In the genomic region with DNA sequence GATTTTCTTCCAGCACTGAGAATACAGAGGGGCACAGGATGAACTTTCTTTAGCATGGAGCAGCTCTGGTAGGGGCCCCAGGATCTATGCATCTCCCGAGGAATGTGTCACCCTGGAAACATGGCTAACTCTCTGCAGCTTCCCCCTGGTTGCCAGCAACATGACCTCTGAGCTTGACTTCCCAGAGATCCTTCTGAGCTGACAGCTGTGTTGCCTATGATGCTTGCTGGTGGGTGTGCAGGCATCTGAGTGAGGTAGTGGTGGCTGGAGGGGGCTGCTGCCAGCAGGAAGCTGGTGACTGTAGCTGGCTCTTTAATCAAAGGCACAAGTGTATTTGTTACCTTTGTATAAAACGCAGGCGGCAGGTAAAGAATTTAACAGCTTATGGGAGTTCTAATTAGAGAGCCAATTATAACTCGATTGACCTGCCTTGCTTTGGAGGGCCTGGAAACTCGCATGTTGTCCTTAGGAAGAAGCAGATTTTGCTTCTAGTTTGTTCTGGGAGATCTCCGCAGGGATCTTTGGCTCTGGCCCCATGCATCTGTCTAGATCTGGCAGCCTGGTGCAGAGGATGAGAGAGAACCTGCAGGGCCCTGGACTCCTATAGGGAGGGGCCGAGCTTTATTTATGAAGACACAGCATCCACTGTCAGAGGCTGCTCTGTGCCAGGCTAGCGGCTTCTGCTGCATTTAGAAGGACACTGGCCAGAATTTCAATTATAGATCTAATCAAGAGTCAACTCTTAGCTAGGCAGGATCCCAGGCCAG, we compare ENCODE assay signal across 13 mouse cellular contexts.
DNase-seq lines count a peak whose midpoint lies in the region; ATAC-seq lines count a peak whose summit lies in the region.
"Had no signal": no experiment of that assay in that cellular context is flagged by ENCODE, and none has a peak within 500 bp of the region (broad histone marks: within the 10 kb centered on the region; RNA-seq: fewer than 3 reads in every experiment).

No protein-coding gene starts in this region.

- H3K27ac ChIP-seq in forebrain, embryonic 13.5 days, result peak overlapping the region; percentile 74
- H3K27ac ChIP-seq in forebrain, embryonic 11.5 days (ENCODE audit: low read depth, low read length), result no peak overlapping the region
- peak overlapping the region; percentile 41; the same call in 1 of the 2 replicates for H3K27ac ChIP-seq in forebrain, embryonic 16.5 days (ENCODE audit: low read length)
- H3K27ac ChIP-seq in neural tube, embryonic 14.5 days (ENCODE audit: low read depth, low read length), result peak overlapping the region; percentile 52; the same call in 1 of the 2 replicates
- H3K27ac ChIP-seq: heart, embryonic 15.5 days; liver, embryonic 14.5 days; stomach, embryonic 15.5 days had no signal

- 40% methylated on average over 8 of the region's 8 CpGs for WGBS in forebrain, embryonic 13.5 days
- WGBS in forebrain, embryonic 11.5 days, result 64% methylated on average over 8 of the region's 8 CpGs
- 25% methylated on average over 8 of the region's 8 CpGs for WGBS in forebrain, embryonic 16.5 days
- 52% methylated on average over 8 of the region's 8 CpGs for WGBS in neural tube, embryonic 14.5 days

- no peak for DNase-seq in forebrain, embryonic 11.5 days (ENCODE audit: low spot score)
- peak; percentile 67 for DNase-seq in right cerebral cortex, adult 18-20 months
- no peak for DNase-seq in right cerebral cortex, postnatal 4 days
- no peak for DNase-seq in heart, postnatal 10 days
- no peak for DNase-seq in kidney, adult 9 months
- DNase-seq: B cell, adult 2 months; kidney, adult 18-20 months had no signal

- no peaks in the 10 kb centered on the region for H3K27me3 ChIP-seq in forebrain, embryonic 13.5 days
- no peaks in the 10 kb centered on the region for H3K27me3 ChIP-seq in forebrain, embryonic 11.5 days (ENCODE audit: control insufficient read depth, insufficient read depth, low read length)
- no peaks in the 10 kb centered on the region for H3K27me3 ChIP-seq in forebrain, embryonic 16.5 days (replicated peaks; ENCODE audit: control insufficient read depth, insufficient read depth, low read length)
- H3K27me3 ChIP-seq in neural tube, embryonic 14.5 days (ENCODE audit: control insufficient read depth, insufficient read depth, low read length), result no peaks in the 10 kb centered on the region
- H3K27me3 ChIP-seq: heart, embryonic 15.5 days; stomach, embryonic 15.5 days had no signal

- peak; percentile 61 for ATAC-seq in forebrain, embryonic 13.5 days
- ATAC-seq in forebrain, embryonic 11.5 days (replicated peaks; ENCODE audit: low FRiP score), result no peak
- ATAC-seq in forebrain, embryonic 16.5 days, result peak; percentile 45
- no peak for ATAC-seq in neural tube, embryonic 14.5 days (ENCODE audit: low read depth)

- peaks cover 74% of the 10 kb centered on the region for H3K4me1 ChIP-seq in forebrain, embryonic 13.5 days
- H3K4me1 ChIP-seq in forebrain, embryonic 11.5 days (replicated peaks; ENCODE audit: control insufficient read depth, insufficient read depth, low read length), result peaks cover 3% of the 10 kb centered on the region; the same call in 1 of the 2 replicates
- peaks cover 50% of the 10 kb centered on the region for H3K4me1 ChIP-seq in forebrain, embryonic 16.5 days (replicated peaks; ENCODE audit: control insufficient read depth, insufficient read depth, low read length)
- peaks cover 38% of the 10 kb centered on the region for H3K4me1 ChIP-seq in neural tube, embryonic 14.5 days (ENCODE audit: control insufficient read depth, insufficient read depth, low read length)
- H3K4me1 ChIP-seq: heart, embryonic 15.5 days; stomach, embryonic 15.5 days had no signal

- H3K9me3 ChIP-seq in forebrain, embryonic 13.5 days (replicated peaks), result no peaks in the 10 kb centered on the region
- no peaks in the 10 kb centered on the region for H3K9me3 ChIP-seq in forebrain, embryonic 11.5 days (ENCODE audit: control insufficient read depth, low read length)
- no peaks in the 10 kb centered on the region for H3K9me3 ChIP-seq in forebrain, embryonic 16.5 days (ENCODE audit: control insufficient read depth, low read length)
- no peaks in the 10 kb centered on the region for H3K9me3 ChIP-seq in neural tube, embryonic 14.5 days (ENCODE audit: control insufficient read depth, low read length)
- H3K9me3 ChIP-seq: heart, embryonic 15.5 days; stomach, embryonic 15.5 days had no signal

- H3K4me3 ChIP-seq in forebrain, embryonic 13.5 days, result no peak overlapping the region
- no peak overlapping the region for H3K4me3 ChIP-seq in forebrain, embryonic 11.5 days (ENCODE audit: low read depth, low read length)
- no peak overlapping the region for H3K4me3 ChIP-seq in forebrain, embryonic 16.5 days (replicated peaks; ENCODE audit: low read length)
- H3K4me3 ChIP-seq in neural tube, embryonic 14.5 days (ENCODE audit: low read depth, low read length), result no peak overlapping the region
- H3K4me3 ChIP-seq: heart, embryonic 15.5 days; stomach, embryonic 15.5 days had no signal

- no peak overlapping the region for H3K4me2 ChIP-seq in forebrain, embryonic 13.5 days
- H3K4me2 ChIP-seq in forebrain, embryonic 11.5 days (ENCODE audit: low read depth, low read length, severe bottlenecking), result no peak overlapping the region
- H3K4me2 ChIP-seq in forebrain, embryonic 16.5 days (ENCODE audit: low read length), result no peak overlapping the region
- H3K4me2 ChIP-seq in neural tube, embryonic 14.5 days (ENCODE audit: low read depth, low read length), result no peak overlapping the region
- H3K4me2 ChIP-seq: heart, embryonic 15.5 days; stomach, embryonic 15.5 days had no signal

- intact Hi-C loops in heart, postnatal 10 days (cut with DNase I), result no loop called here

- no peak overlapping the region for H3K9ac ChIP-seq in forebrain, embryonic 13.5 days
- no peak overlapping the region for H3K9ac ChIP-seq in forebrain, embryonic 11.5 days (ENCODE audit: low read length)
- no peak overlapping the region for H3K9ac ChIP-seq in forebrain, embryonic 16.5 days (replicated peaks; ENCODE audit: low read depth, low read length)
- H3K9ac ChIP-seq in neural tube, embryonic 14.5 days (replicated peaks; ENCODE audit: low read depth, low read length), result no peak overlapping the region
- H3K9ac ChIP-seq: heart, embryonic 15.5 days; liver, embryonic 14.5 days; stomach, embryonic 15.5 days had no signal

- H3K36me3 ChIP-seq in forebrain, embryonic 13.5 days (ENCODE audit: poor library complexity, severe bottlenecking), result peaks cover 10% of the 10 kb centered on the region; the same call in 1 of the 2 replicates
- no peaks in the 10 kb centered on the region for H3K36me3 ChIP-seq in forebrain, embryonic 11.5 days (ENCODE audit: control insufficient read depth, insufficient read depth, low read length)
- peaks cover 2% of the 10 kb centered on the region; the same call in 1 of the 2 replicates for H3K36me3 ChIP-seq in forebrain, embryonic 16.5 days (ENCODE audit: control insufficient read depth, insufficient read depth)
- H3K36me3 ChIP-seq in neural tube, embryonic 14.5 days (ENCODE audit: control insufficient read depth, insufficient read depth, low read length), result no peaks in the 10 kb centered on the region
- H3K36me3 ChIP-seq: stomach, embryonic 15.5 days had no signal

Comparison
In these comparisons a context has a peak if more than half of its experiments do, and no peak if none do; other contexts are left out.
1. ATAC-seq: peak in forebrain, embryonic 13.5 days (single experiment) and forebrain, embryonic 16.5 days (single experiment); none in forebrain, embryonic 11.5 days (single experiment) and neural tube, embryonic 14.5 days (single experiment).